Mouse (Mus musculus) testis, adult 2 months (tissue): Measurements from ENCODE around the gene Phactr1.

ENCODE experiments used
- CTCF ChIP-seq: fragments of 200-500 bp; IDR thresholded peaks from 2 replicates; pipeline ENCODE4 v1.5.1; 2012; ENCODE audit warnings: low read depth, mild to moderate bottlenecking, inconsistent platforms, low read length, moderate library complexity; ENCODE audit not compliant: control insufficient read depth, insufficient read depth, insufficient replicate concordance
- POLR2A ChIP-seq: fragments of 200-500 bp; IDR thresholded peaks from 2 replicates; pipeline ENCODE4 v1.6.1; 2012; ENCODE audit warnings: low read depth, mild to moderate bottlenecking, inconsistent platforms, low read length, moderate library complexity; ENCODE audit not compliant: control insufficient read depth

GRCm38 (mm10) chr13:42711510-42711909, 31.1 kb downstream of the Phactr1 start:
- TF ChIP-seq CTCF (no peak), POLR2A (no peak)
